35 mouse cellular contexts compared by ENCODE assay signal in the genomic region with DNA sequence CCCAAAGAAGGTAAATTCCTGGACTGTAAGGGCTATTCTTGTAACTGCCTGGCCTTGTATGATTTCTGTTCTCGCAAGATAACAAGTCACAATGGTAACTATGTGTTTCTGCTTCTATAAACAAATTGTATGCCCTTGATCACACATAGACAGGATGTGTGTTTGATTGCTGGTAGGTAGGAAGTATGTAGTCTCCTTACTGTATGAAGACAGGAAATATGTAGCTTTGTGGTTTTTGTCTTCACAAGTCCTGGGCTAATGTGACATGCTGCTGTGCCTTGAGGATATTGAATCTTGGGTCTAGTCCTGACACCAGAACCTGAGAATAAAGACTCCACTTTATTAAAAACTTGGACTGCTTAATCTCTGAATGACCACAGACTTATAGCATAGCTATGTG. TPM values are rescaled to one million over a fixed set of nuclear protein-coding genes. Genes with fewer than 3 reads are reported as not detected.
A peak's percentile ranks its signal among the peaks of the same experiment; 100 is the strongest.
DNase-seq lines count a peak whose midpoint lies in the region; ATAC-seq lines count a peak whose summit lies in the region.
"Had no signal": no experiment of that assay in that cellular context is flagged by ENCODE, and none has a peak within 500 bp of the region (broad histone marks: within the 10 kb centered on the region; RNA-seq: fewer than 3 reads in every experiment).

No protein-coding gene starts in this region.

- H3K27ac ChIP-seq in heart, embryonic 16.5 days (ENCODE audit: low read length): no peak overlapping the region
- no peak overlapping the region for H3K27ac ChIP-seq in intestine, embryonic 15.5 days
- H3K27ac ChIP-seq: embryonic facial prominence, embryonic 10.5 days; embryonic facial prominence, embryonic 15.5 days; forebrain, embryonic 12.5 days; heart, embryonic 13.5 days; hindbrain, embryonic 13.5 days; limb, embryonic 10.5 days; limb, embryonic 15.5 days; liver, embryonic 13.5 days; macrophage; midbrain, embryonic 10.5 days; neural tube, embryonic 15.5 days; stomach, postnatal 0 days had no signal

- intact Hi-C loops in heart, postnatal 25 days (cut with DNase I): no loop called here

- 0 out of 2 replicates have a peak, but pooled peaks have one; percentile 18 for ATAC-seq in heart, embryonic 16.5 days (replicated peaks; ENCODE audit: extremely low read depth, insufficient read depth, low FRiP score)
- ATAC-seq in CD4-positive, CD25-positive, alpha-beta regulatory T cell, adult 4 months: peak; percentile 98
- ATAC-seq in intestine, embryonic 15.5 days: no peak
- ATAC-seq: forebrain, postnatal 0 days; lung, postnatal 0 days had no signal

- no peak overlapping the region for H3K4me2 ChIP-seq in heart, embryonic 16.5 days (ENCODE audit: low read depth, low read length)
- no peak overlapping the region for H3K4me2 ChIP-seq in intestine, embryonic 15.5 days (replicated peaks)
- H3K4me2 ChIP-seq: embryonic facial prominence, embryonic 15.5 days; forebrain, embryonic 12.5 days; heart, embryonic 13.5 days; hindbrain, embryonic 13.5 days; limb, embryonic 15.5 days; liver, embryonic 13.5 days; neural tube, embryonic 15.5 days had no signal

- H3K4me3 ChIP-seq in heart, embryonic 16.5 days (ENCODE audit: low read length): no peak overlapping the region
- H3K4me3 ChIP-seq in intestine, embryonic 15.5 days (replicated peaks): no peak overlapping the region
- H3K4me3 ChIP-seq: embryonic facial prominence, embryonic 10.5 days; embryonic facial prominence, embryonic 15.5 days; forebrain, embryonic 12.5 days; heart, embryonic 13.5 days; hindbrain, embryonic 13.5 days; limb, embryonic 10.5 days; limb, embryonic 15.5 days; liver, embryonic 13.5 days; midbrain, embryonic 10.5 days; neural tube, embryonic 15.5 days had no signal

- no peak overlapping the region for H3K9ac ChIP-seq in heart, embryonic 16.5 days (ENCODE audit: low read length)
- no peak overlapping the region for H3K9ac ChIP-seq in intestine, embryonic 15.5 days
- H3K9ac ChIP-seq: embryonic facial prominence, embryonic 15.5 days; forebrain, embryonic 12.5 days; forebrain, postnatal 0 days; heart, embryonic 13.5 days; hindbrain, embryonic 13.5 days; limb, embryonic 15.5 days; liver, embryonic 13.5 days; neural tube, embryonic 15.5 days had no signal

- peaks cover 6% of the 10 kb centered on the region; the same call in 1 of the 2 replicates for H3K4me1 ChIP-seq in heart, embryonic 16.5 days (ENCODE audit: control insufficient read depth, insufficient read depth, low read length)
- H3K4me1 ChIP-seq in intestine, embryonic 15.5 days (replicated peaks): no peaks in the 10 kb centered on the region
- H3K4me1 ChIP-seq: embryonic facial prominence, embryonic 10.5 days; embryonic facial prominence, embryonic 15.5 days; forebrain, embryonic 12.5 days; hindbrain, embryonic 13.5 days; limb, embryonic 10.5 days; limb, embryonic 15.5 days; liver, embryonic 13.5 days; midbrain, embryonic 10.5 days; neural tube, embryonic 15.5 days had no signal

- H3K27me3 ChIP-seq in heart, embryonic 16.5 days (ENCODE audit: control insufficient read depth, insufficient read depth, low read length): no peaks in the 10 kb centered on the region
- H3K27me3 ChIP-seq in intestine, embryonic 15.5 days (replicated peaks): no peaks in the 10 kb centered on the region
- H3K27me3 ChIP-seq: CH12.LX; embryonic facial prominence, embryonic 15.5 days; forebrain, embryonic 12.5 days; heart, embryonic 13.5 days; hindbrain, embryonic 13.5 days; limb, embryonic 15.5 days; liver, embryonic 13.5 days; neural tube, embryonic 15.5 days had no signal

- no peaks in the 10 kb centered on the region for H3K36me3 ChIP-seq in heart, embryonic 16.5 days (ENCODE audit: control insufficient read depth, insufficient read depth)
- H3K36me3 ChIP-seq in intestine, embryonic 15.5 days: no peaks in the 10 kb centered on the region
- H3K36me3 ChIP-seq: embryonic facial prominence, embryonic 10.5 days; embryonic facial prominence, embryonic 15.5 days; forebrain, embryonic 12.5 days; heart, embryonic 13.5 days; hindbrain, embryonic 13.5 days; limb, embryonic 10.5 days; limb, embryonic 15.5 days; liver, embryonic 13.5 days; midbrain, embryonic 10.5 days; neural tube, embryonic 15.5 days had no signal

- DNase-seq in heart, postnatal 25 days (ENCODE audit: low spot score): no peak
- DNase-seq in induced T-regulatory cell, adult 2 months (ENCODE audit: low read depth): peak; percentile 20
- DNase-seq in naive thymus-derived CD4-positive, alpha-beta T cell, adult 2 months (ENCODE audit: low read depth): peak; percentile 83
- no peak for DNase-seq in layer of hippocampus, postnatal 36 days
- no peak for DNase-seq in embryo, embryonic 10.5 days (ENCODE audit: low spot score)
- DNase-seq: adrenal gland, postnatal 14 days; cerebellum, adult 11 months; cerebellum, adult 9-11 months; forebrain, postnatal 0 days; heart, postnatal 36 days; kidney, adult 2 months; kidney, postnatal 10 days; liver, embryonic 13.5 days; lung, adult 18-20 months; right cerebral cortex, postnatal 4 days had no signal

- WGBS in heart, embryonic 16.5 days: 59% methylated on average over 1 of the region's 1 CpGs
- WGBS in intestine, embryonic 15.5 days: 68% methylated on average over 1 of the region's 1 CpGs

- no peaks in the 10 kb centered on the region for H3K9me3 ChIP-seq in heart, embryonic 16.5 days (replicated peaks; ENCODE audit: control insufficient read depth, low read length)
- no peaks in the 10 kb centered on the region for H3K9me3 ChIP-seq in intestine, embryonic 15.5 days
- H3K9me3 ChIP-seq: embryonic facial prominence, embryonic 10.5 days; embryonic facial prominence, embryonic 15.5 days; forebrain, embryonic 12.5 days; heart, embryonic 13.5 days; hindbrain, embryonic 13.5 days; limb, embryonic 10.5 days; limb, embryonic 15.5 days; liver, embryonic 13.5 days; midbrain, embryonic 10.5 days; neural tube, embryonic 15.5 days had no signal

RNA-seq across cellular contexts. Expression of a gene that starts 39.4 kb away (rescaled TPM):
- 2.1 and 3.7 TPM in 2 replicates for polyA plus RNA-seq in heart, embryonic 16.5 days (2015; fragmentation: Nextera tagmentation; extraction: Ambion mirVana)
- not detected for total RNA-seq in heart, postnatal 25 days (2021)
- 100 to 1,000 TPM; 188 to 330 TPM for polyA plus RNA-seq in CD4-positive, CD25-positive, alpha-beta regulatory T cell, adult 4 months (2017; shearing (Covaris generic))
- total RNA-seq in layer of hippocampus, postnatal 36 days (2021): not detected
- polyA plus RNA-seq in intestine, embryonic 15.5 days (2015; fragmentation: Nextera tagmentation; extraction: Ambion mirVana): 0.57 and 0.72 TPM in 2 replicates
- total RNA-seq: adrenal gland, postnatal 14 days; forebrain, postnatal 0 days; gastrocnemius, adult 8-10 months; gastrocnemius, postnatal 4 days; heart, adult 8-10 months; heart, postnatal 36 days; midbrain, postnatal 0 days had no signal
- polyA plus RNA-seq: embryonic facial prominence, embryonic 10.5 days; forebrain, postnatal 0 days; hindbrain, embryonic 13.5 days; limb, embryonic 10.5 days; liver, embryonic 13.5 days; macrophage; midbrain, postnatal 0 days; neural tube, embryonic 15.5 days; stomach, postnatal 0 days had no signal

Comparison
In these comparisons a context has a peak if more than half of its experiments do, and no peak if none do; other contexts are left out.
1. DNase-seq: peak in induced T-regulatory cell, adult 2 months (single experiment) and naive thymus-derived CD4-positive, alpha-beta T cell, adult 2 months (single experiment); none in heart, postnatal 25 days (single experiment), layer of hippocampus, postnatal 36 days (0 of 2) and embryo, embryonic 10.5 days (single experiment).
2. RNA of a gene that starts 39.4 kb away (polyA plus RNA-seq): 188 to 330 TPM in CD4-positive, CD25-positive, alpha-beta regulatory T cell, adult 4 months; 2.1 to 3.7 TPM in heart, embryonic 16.5 days and 0.57 to 0.72 TPM in intestine, embryonic 15.5 days; every median in the first group is over 10 times any median in the second.